Mouse (Mus musculus) splenic B cell, adult 2 months (primary cell): Measurements from ENCODE around the gene Uggt1.

ENCODE experiments used
- DNase-seq: peaks from one replicate; pipeline ENCODE4 v3.0.0-alpha.2; 2011; ENCODE audit warnings: low read depth, low spot score
- H3K27me3 ChIP-seq: 2 replicates; pipeline ENCODE4 v1.6.1; 2012; ENCODE audit warnings: mild to moderate bottlenecking, low read length, moderate library complexity, mixed read lengths; ENCODE audit not compliant: control insufficient read depth, poor library complexity, insufficient read depth, severe bottlenecking
- H3K36me3 ChIP-seq: 2 replicates; pipeline ENCODE4 v1.6.1; 2012; ENCODE audit warnings: mild to moderate bottlenecking, low read length, moderate library complexity, mixed read lengths; ENCODE audit not compliant: control insufficient read depth, poor library complexity, insufficient read depth, severe bottlenecking

Gene Uggt1

DNA sequence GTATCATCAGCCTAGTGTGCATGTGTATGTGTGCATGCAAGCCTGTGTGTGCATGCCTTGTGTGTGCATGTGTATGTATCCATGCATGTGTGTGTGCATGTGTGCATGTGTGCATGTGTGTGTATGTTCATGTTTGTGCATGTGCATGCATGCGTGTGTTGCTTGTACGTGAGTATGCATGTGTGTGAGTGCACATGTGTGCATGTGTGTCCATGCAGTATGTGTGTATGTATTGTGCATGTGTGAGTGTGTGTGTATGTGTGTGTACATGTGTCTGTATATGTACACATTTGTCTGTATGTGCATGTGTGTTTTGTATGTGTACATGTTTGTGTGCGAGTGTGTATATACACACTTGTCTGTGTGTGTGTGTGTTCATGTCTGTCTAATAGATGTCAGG lies 23.1 kb upstream of the Uggt1 start:
- H3K27me3 ChIP-seq: no peaks in the 10 kb centered on the region
- H3K36me3 ChIP-seq: peaks cover 11% of the 10 kb centered on the region
- no peak for DNase-seq

DNA sequence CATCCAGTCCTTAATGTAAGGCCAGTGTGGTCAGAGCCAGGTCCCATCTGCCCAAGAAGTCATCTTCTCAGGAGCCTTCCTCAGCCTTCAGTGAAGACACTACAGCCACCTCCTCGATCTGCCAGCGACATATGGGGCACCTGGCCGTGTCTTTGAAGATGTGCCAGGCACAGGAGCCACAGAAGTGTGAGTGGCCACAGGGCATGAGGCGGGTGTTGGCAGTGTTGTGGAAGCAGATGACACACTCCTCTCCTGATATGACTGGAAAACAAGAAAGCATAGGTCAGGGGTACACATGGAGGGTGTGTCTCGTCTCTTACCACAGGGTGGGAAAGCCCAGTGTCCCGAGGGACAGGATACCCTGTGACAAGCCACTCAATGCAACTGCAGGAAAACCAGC lies 21.8 kb upstream of the Uggt1 start:
- Histone ChIP-seq H3K27me3 (no peaks in the 10 kb centered on the region), H3K36me3 (peaks cover 11% of the 10 kb centered on the region)
- no peak for DNase-seq

GRCm38 (mm10) chr1:36263833-36264488 lies 19.4 kb upstream of the Uggt1 start:
- peak; percentile 86 for DNase-seq
- peaks cover 4% of the 10 kb centered on the region for H3K36me3 ChIP-seq
- H3K27me3 ChIP-seq: no peaks in the 10 kb centered on the region

GRCm38 (mm10) chr1:36261708-36262504 lies 17.4 kb upstream of the Uggt1 start:
- DNase-seq: peak; percentile 73
- H3K27me3 ChIP-seq: no peaks in the 10 kb centered on the region
- H3K36me3 ChIP-seq: no peaks in the 10 kb centered on the region; the same call in 1 of the 2 replicates

DNA sequence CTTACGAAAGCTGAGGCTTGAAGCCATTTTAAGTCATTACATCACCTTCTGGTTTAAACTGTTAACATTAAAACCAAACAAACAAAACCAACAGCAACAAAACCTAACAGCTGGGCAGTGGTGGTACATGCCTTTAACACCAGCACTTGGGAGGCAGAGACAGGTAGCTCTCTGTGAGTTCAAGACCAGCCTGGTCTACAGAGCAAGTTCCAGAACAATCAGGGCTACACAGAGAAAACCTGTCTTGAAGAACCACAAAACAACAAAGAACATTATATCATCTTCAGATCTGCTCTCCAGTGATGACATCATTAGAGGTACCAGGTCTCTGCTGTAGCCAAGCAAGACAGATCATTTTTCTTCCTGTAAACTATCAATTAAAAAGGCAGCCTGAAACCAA lies 15.9 kb upstream of the Uggt1 start:
- Histone ChIP-seq H3K36me3 (no peaks in the 10 kb centered on the region), H3K27me3 (no peaks in the 10 kb centered on the region)
- DNase-seq: no peak

DNA sequence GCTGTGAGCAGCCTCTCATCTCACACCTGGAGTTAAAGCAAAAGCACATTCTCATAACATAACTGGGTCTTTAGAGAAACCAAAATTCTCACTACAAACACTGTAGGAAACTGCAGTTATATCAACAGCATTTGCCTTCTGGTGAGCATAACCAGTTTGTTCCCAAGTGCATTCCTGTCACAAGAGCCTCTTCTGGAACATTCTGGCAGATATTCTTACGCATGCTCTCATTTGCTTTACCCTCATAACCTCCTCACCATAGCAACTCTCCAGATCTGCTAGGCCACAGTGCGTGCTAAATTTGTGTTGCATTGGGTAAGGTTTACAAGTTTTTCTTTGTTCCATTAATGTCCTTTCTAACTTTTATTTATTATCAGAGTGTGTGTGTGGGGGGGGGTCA lies 14.8 kb upstream of the Uggt1 start:
- Histone ChIP-seq H3K36me3 (no peaks in the 10 kb centered on the region), H3K27me3 (no peaks in the 10 kb centered on the region)
- DNase-seq: no peak

- Histone ChIP-seq H3K27me3 (no peaks in the 10 kb centered on the region), H3K36me3 (no peaks in the 10 kb centered on the region)
- DNase-seq: no peak
These were observed 14.1 kb upstream of the Uggt1 start for GRCm38 (mm10) chr1:36258631-36259030.

GRCm38 (mm10) chr1:36257276-36257675 lies 12.8 kb upstream of the Uggt1 start:
- DNase-seq: no peak
- Histone ChIP-seq H3K27me3 (no peaks in the 10 kb centered on the region), H3K36me3 (no peaks in the 10 kb centered on the region)

- no peak for DNase-seq
- H3K27me3 ChIP-seq: no peaks in the 10 kb centered on the region
- H3K36me3 ChIP-seq: no peaks in the 10 kb centered on the region
These were observed 11.5 kb upstream of the Uggt1 start for GRCm38 (mm10) chr1:36255871-36256640.

DNA sequence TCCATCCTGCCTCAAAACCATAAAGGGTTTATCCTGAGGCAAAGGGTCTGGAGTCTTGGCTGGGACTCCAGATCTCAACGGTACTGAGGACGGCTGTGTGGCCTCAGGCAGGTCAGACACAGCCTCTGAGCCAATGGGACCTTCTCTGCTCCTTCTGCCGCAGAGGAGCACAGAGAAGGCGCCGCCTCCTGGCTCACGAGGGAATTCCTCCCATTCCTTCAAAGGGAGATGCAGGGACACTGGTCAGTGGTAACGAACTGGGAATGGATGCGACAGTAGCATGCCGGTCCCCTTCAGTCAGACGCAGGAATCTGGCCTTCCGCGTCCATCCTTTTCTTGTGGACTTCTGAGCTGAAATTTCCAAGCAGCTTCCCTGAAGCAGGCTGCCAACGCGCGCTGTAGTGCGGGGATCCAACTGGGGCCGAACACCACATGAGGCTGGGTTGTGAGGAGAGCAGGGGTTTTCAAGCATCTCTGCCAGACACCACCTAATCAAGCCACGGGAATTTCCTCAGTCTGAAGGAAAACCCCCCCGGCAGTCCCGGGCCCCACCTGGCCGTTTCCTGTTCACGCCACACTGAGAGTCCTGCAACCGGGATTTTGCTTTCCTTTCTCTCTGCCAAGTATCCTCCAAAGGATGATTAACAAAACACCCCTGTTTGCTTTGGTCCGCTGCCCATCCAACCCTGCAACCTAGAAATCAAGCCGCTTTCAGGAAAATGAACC lies 10.3 kb upstream of the Uggt1 start:
- no peak for DNase-seq

GRCm38 (mm10) chr1:36252791-36253190 lies 8.3 kb upstream of the Uggt1 start:
- DNase-seq: peak; percentile 88
- no peaks in the 10 kb centered on the region; the same call in 1 of the 2 replicates for H3K27me3 ChIP-seq
- no peaks in the 10 kb centered on the region for H3K36me3 ChIP-seq

More for the DNA sequence above, 10.3 kb upstream of the Uggt1 start:
- Histone ChIP-seq H3K36me3 (no peaks in the 10 kb centered on the region), H3K27me3 (no peaks in the 10 kb centered on the region)

DNA sequence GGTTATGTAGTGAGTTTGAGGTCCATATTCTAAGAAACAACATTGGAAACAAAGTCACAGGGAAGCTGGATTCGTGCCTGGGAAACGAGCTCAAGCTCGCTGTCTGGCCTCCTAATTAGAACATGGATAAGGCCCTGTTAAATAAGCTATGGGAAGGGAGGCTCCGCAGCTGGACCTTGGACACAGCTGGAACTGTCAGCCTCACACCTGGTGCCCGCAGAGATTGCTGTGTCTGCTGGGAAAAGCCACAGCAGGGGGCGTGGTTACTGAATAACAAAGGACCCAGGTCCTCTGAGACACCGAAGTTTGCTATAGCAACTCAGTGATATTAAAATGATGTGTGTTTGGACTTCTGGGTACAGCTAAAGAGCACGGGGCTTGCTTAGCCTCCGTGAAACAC lies 6.9 kb upstream of the Uggt1 start:
- DNase-seq: no peak
- H3K27me3 ChIP-seq: no peaks in the 10 kb centered on the region; the same call in 1 of the 2 replicates
- no peaks in the 10 kb centered on the region for H3K36me3 ChIP-seq

DNA sequence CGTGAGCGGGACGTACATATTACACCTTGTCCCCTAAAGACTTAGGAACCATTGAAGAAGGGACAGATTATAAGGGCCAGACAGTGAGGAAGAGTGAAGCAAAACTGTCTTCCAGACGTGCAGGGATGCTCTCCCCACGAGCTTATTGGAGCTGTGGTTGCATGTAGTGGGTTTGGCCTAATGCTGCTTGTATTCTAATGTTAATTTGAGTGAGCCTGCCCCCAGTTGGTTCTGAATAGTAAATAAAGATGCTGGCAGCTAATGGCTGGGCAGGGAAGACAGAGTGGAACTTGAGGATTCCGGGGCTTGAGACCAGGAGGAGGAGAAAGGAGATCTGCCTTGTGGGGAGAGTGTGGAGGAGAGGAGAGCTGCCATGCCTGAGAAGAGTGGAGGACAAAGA lies 2.2 kb upstream of the Uggt1 start:
- Histone ChIP-seq H3K36me3 (no peaks in the 10 kb centered on the region), H3K27me3 (no peaks in the 10 kb centered on the region; the same call in 1 of the 2 replicates)
- no peak for DNase-seq

- DNase-seq: no peak
- no peaks in the 10 kb centered on the region; the same call in 1 of the 2 replicates for H3K27me3 ChIP-seq
These were observed 302 bp upstream of the Uggt1 start for GRCm38 (mm10) chr1:36244828-36245215.

More at GRCm38 (mm10) chr1:36244828-36245215, 302 bp upstream of the Uggt1 start:
- no peaks in the 10 kb centered on the region for H3K36me3 ChIP-seq
